Mouse (Mus musculus): Measurements from ENCODE around the gene Foxb1. TPM values are rescaled to one million over a fixed set of nuclear protein-coding genes. Genes with fewer than 3 reads are reported as not detected.

Gene Foxb1
- polyA plus RNA-seq, 1 experiment from 2014 or later = 0.08 TPM

GRCm38 (mm10) chr9:69755157-69755556, 5.6 kb downstream of the Foxb1 start:
- WGBS = 17% methylated on average over 5 of the region's 5 CpGs
- Histone ChIP-seq H3K9ac (no peak overlapping the region), H3K36me3 (no peaks in the 10 kb centered on the region), H3K4me2 (replicated peaks) (no peak overlapping the region), H3K4me1 (peaks cover 18% of the 10 kb centered on the region), H3K27me3 (peaks cover 87% of the 10 kb centered on the region), H3K4me3 (no peak overlapping the region), H3K27ac (no peak overlapping the region), H3K9me3 (no peaks in the 10 kb centered on the region)
- no peak for ATAC-seq (ENCODE audit: low FRiP score, low read depth)

- no peak for ATAC-seq (ENCODE audit: low FRiP score, low read depth)
- peaks cover 13% of the 10 kb centered on the region for H3K4me1 ChIP-seq
- no peak overlapping the region for H3K27ac ChIP-seq
- peaks cover 82% of the 10 kb centered on the region for H3K27me3 ChIP-seq
- H3K9ac ChIP-seq = no peak overlapping the region
- 9% methylated on average over 5 of the region's 5 CpGs for WGBS
- H3K4me2 ChIP-seq (replicated peaks) = no peak overlapping the region
- no peak overlapping the region for H3K4me3 ChIP-seq
- no peaks in the 10 kb centered on the region for H3K9me3 ChIP-seq
- H3K36me3 ChIP-seq = no peaks in the 10 kb centered on the region
Measured at GRCm38 (mm10) chr9:69754712-69755111, 6.0 kb downstream of the Foxb1 start.

- WGBS = 12% methylated on average over 7 of the region's 7 CpGs
- no peak for ATAC-seq (ENCODE audit: low FRiP score, low read depth)
Measured at GRCm38 (mm10) chr9:69754291-69754690, 6.4 kb downstream of the Foxb1 start.

GRCm38 (mm10) chr9:69747971-69748370, 12.8 kb downstream of the Foxb1 start:
- 86% methylated on average over 1 of the region's 1 CpGs for WGBS
- H3K4me2 ChIP-seq (replicated peaks) = no peak overlapping the region
- H3K36me3 ChIP-seq = no peaks in the 10 kb centered on the region
- no peak overlapping the region for H3K27ac ChIP-seq
- H3K4me3 ChIP-seq = no peak overlapping the region
- H3K4me1 ChIP-seq = no peaks in the 10 kb centered on the region
- H3K9me3 ChIP-seq = no peaks in the 10 kb centered on the region
- no peak for ATAC-seq (ENCODE audit: low FRiP score, low read depth)
- H3K27me3 ChIP-seq = peaks cover 16% of the 10 kb centered on the region
- no peak overlapping the region for H3K9ac ChIP-seq

More at GRCm38 (mm10) chr9:69754291-69754690, 6.4 kb downstream of the Foxb1 start:
- Histone ChIP-seq H3K9me3 (no peaks in the 10 kb centered on the region), H3K9ac (no peak overlapping the region), H3K4me1 (peaks cover 9% of the 10 kb centered on the region), H3K27ac (no peak overlapping the region), H3K4me2 (replicated peaks) (no peak overlapping the region), H3K27me3 (peaks cover 78% of the 10 kb centered on the region), H3K36me3 (no peaks in the 10 kb centered on the region), H3K4me3 (no peak overlapping the region)

GRCm38 (mm10) chr9:69728736-69729135, 32.0 kb downstream of the Foxb1 start:
- no peaks in the 10 kb centered on the region for H3K4me1 ChIP-seq
- H3K4me2 ChIP-seq (replicated peaks) = no peak overlapping the region
- no peaks in the 10 kb centered on the region for H3K36me3 ChIP-seq
- no peak overlapping the region for H3K27ac ChIP-seq
- ATAC-seq (ENCODE audit: low FRiP score, low read depth) = no peak
- WGBS = 41% methylated on average over 5 of the region's 5 CpGs
- peaks cover 10% of the 10 kb centered on the region; the same call in 1 of the 2 replicates for H3K9me3 ChIP-seq
- H3K4me3 ChIP-seq = no peak overlapping the region
- 0 out of 2 replicates have a peak, but pooled peaks cover 3% of the 10 kb centered on the region for H3K27me3 ChIP-seq
- H3K9ac ChIP-seq = no peak overlapping the region

GRCm38 (mm10) chr9:69718431-69718830, 42.3 kb downstream of the Foxb1 start:
- H3K36me3 ChIP-seq = no peaks in the 10 kb centered on the region
- H3K27me3 ChIP-seq = peaks cover 11% of the 10 kb centered on the region; the same call in 1 of the 2 replicates
- no peak overlapping the region for H3K27ac ChIP-seq
- H3K9ac ChIP-seq = no peak overlapping the region
- no peaks in the 10 kb centered on the region for H3K9me3 ChIP-seq
- WGBS = 80% methylated on average over 9 of the region's 9 CpGs
- no peak for ATAC-seq (ENCODE audit: low FRiP score, low read depth)
- no peak overlapping the region for H3K4me2 ChIP-seq (replicated peaks)
- H3K4me3 ChIP-seq = no peak overlapping the region
- H3K4me1 ChIP-seq = no peaks in the 10 kb centered on the region

- H3K4me2 ChIP-seq (replicated peaks) = no peak overlapping the region
- 21% methylated on average over 4 of the region's 4 CpGs for WGBS
- no peak overlapping the region for H3K27ac ChIP-seq
Measured at GRCm38 (mm10) chr9:69716364-69716763, 44.4 kb downstream of the Foxb1 start.

GRCm38 (mm10) chr9:69715445-69715844, 45.3 kb downstream of the Foxb1 start:
- H3K9ac ChIP-seq = no peak overlapping the region
- no peak overlapping the region for H3K4me2 ChIP-seq (replicated peaks)
- no peaks in the 10 kb centered on the region for H3K9me3 ChIP-seq
- H3K4me1 ChIP-seq = peaks cover 9% of the 10 kb centered on the region; the same call in 1 of the 2 replicates
- no peak overlapping the region for H3K4me3 ChIP-seq
- no peak overlapping the region for H3K27ac ChIP-seq
- WGBS = 14% methylated on average over 12 of the region's 12 CpGs
- H3K27me3 ChIP-seq = peaks cover 11% of the 10 kb centered on the region; the same call in 1 of the 2 replicates
- no peaks in the 10 kb centered on the region for H3K36me3 ChIP-seq
- ATAC-seq (ENCODE audit: low FRiP score, low read depth) = no peak

More at GRCm38 (mm10) chr9:69716364-69716763, 44.4 kb downstream of the Foxb1 start:
- Histone ChIP-seq H3K36me3 (no peaks in the 10 kb centered on the region), H3K27me3 (peaks cover 11% of the 10 kb centered on the region; the same call in 1 of the 2 replicates), H3K4me1 (peaks cover 9% of the 10 kb centered on the region; the same call in 1 of the 2 replicates), H3K9me3 (no peaks in the 10 kb centered on the region), H3K4me3 (no peak overlapping the region), H3K9ac (no peak overlapping the region)
- no peak for ATAC-seq (ENCODE audit: low FRiP score, low read depth)

- H3K4me3 ChIP-seq = no peak overlapping the region
- H3K27ac ChIP-seq = no peak overlapping the region
- no peaks in the 10 kb centered on the region for H3K9me3 ChIP-seq
- peaks cover 11% of the 10 kb centered on the region; the same call in 1 of the 2 replicates for H3K27me3 ChIP-seq
- no peaks in the 10 kb centered on the region for H3K36me3 ChIP-seq
- 61% methylated on average over 7 of the region's 7 CpGs for WGBS
- H3K9ac ChIP-seq = no peak overlapping the region
- no peak overlapping the region for H3K4me2 ChIP-seq (replicated peaks)
- H3K4me1 ChIP-seq = peaks cover 9% of the 10 kb centered on the region; the same call in 1 of the 2 replicates
- no peak for ATAC-seq (ENCODE audit: low FRiP score, low read depth)
Measured at GRCm38 (mm10) chr9:69714346-69714745, 46.4 kb downstream of the Foxb1 start.

- WGBS = 61% methylated on average over 18 of the region's 18 CpGs
- Histone ChIP-seq H3K27me3 (peaks cover 11% of the 10 kb centered on the region; the same call in 1 of the 2 replicates), H3K9me3 (no peaks in the 10 kb centered on the region), H3K9ac (no peak overlapping the region), H3K4me1 (peaks cover 9% of the 10 kb centered on the region; the same call in 1 of the 2 replicates), H3K36me3 (no peaks in the 10 kb centered on the region), H3K4me3 (no peak overlapping the region), H3K27ac (no peak overlapping the region), H3K4me2 (replicated peaks) (no peak overlapping the region)
- no peak for ATAC-seq (ENCODE audit: low FRiP score, low read depth)
Measured at GRCm38 (mm10) chr9:69713577-69714327, 47.0 kb downstream of the Foxb1 start.

GRCm38 (mm10) chr9:69712714-69713525, 47.8 kb downstream of the Foxb1 start:
- Histone ChIP-seq H3K27ac (no peak overlapping the region; the same call in 1 of the 2 replicates), H3K36me3 (no peaks in the 10 kb centered on the region), H3K4me1 (peaks cover 9% of the 10 kb centered on the region; the same call in 1 of the 2 replicates), H3K4me2 (replicated peaks) (no peak overlapping the region), H3K9ac (no peak overlapping the region), H3K4me3 (no peak overlapping the region), H3K9me3 (no peaks in the 10 kb centered on the region), H3K27me3 (peaks cover 11% of the 10 kb centered on the region; the same call in 1 of the 2 replicates)
- ATAC-seq (ENCODE audit: low FRiP score, low read depth) = no peak
- 28% methylated on average over 12 of the region's 12 CpGs for WGBS

All from limb, embryonic 13.5 days (tissue).